Mouse (Mus musculus) embryonic facial prominence, embryonic 14.5 days (tissue): ENCODE results near the gene Chst4. TPM values are rescaled to one million over a fixed set of nuclear protein-coding genes. Genes with fewer than 3 reads are reported as not detected.

Experiments used
- ATAC-seq: fragments of 200-750 bp; cut with Nextera tagmentation; 2 replicates; pipeline ENCODE4 v1.8.0; 2017; ENCODE audit warnings: low read depth, moderate number of reproducible peaks, moderate TSS enrichment
- DNase-seq: peaks from one replicate; pipeline ENCODE4 v3.0.0-alpha.2; 2015; ENCODE audit warnings: low spot score
- H3K27ac ChIP-seq: fragments of 300-500 bp; sonication (generic); replicated peaks from 2 replicates; pipeline ENCODE4 v1.5.1; 2014; ENCODE audit warnings: low read depth, mild to moderate bottlenecking, low read length, moderate library complexity
- H3K27me3 ChIP-seq: fragments of 300-500 bp; sonication (generic); replicated peaks from 2 replicates; pipeline ENCODE4 v1.6.1; 2014; ENCODE audit warnings: low read length; ENCODE audit not compliant: control insufficient read depth, insufficient read depth
- H3K36me3 ChIP-seq: fragments of 300-500 bp; sonication (generic); 2 replicates; pipeline ENCODE4 v1.6.1; 2014; ENCODE audit warnings: low read length, mixed read lengths; ENCODE audit not compliant: control insufficient read depth, insufficient read depth
- H3K4me1 ChIP-seq: fragments of 300-500 bp; sonication (generic); 2 replicates; pipeline ENCODE4 v1.6.1; 2014; ENCODE audit warnings: antibody characterized with exemption, low read length; ENCODE audit not compliant: control insufficient read depth, insufficient read depth
- H3K4me2 ChIP-seq: fragments of 300-500 bp; sonication (generic); 2 replicates; pipeline ENCODE4 v1.6.1; 2014; ENCODE audit warnings: low read depth, mild to moderate bottlenecking, low read length, moderate library complexity, mixed read lengths
- H3K4me3 ChIP-seq: fragments of 300-500 bp; sonication (generic); 2 replicates; pipeline ENCODE4 v1.5.1; 2014; ENCODE audit warnings: low read depth, mild to moderate bottlenecking, low read length
- H3K9ac ChIP-seq: fragments of 300-500 bp; sonication (generic); 2 replicates; pipeline ENCODE4 v1.6.1; 2014; ENCODE audit warnings: low read depth, mild to moderate bottlenecking, low read length, moderate library complexity, mixed read lengths
- H3K9me3 ChIP-seq: fragments of 300-500 bp; sonication (generic); 2 replicates; pipeline ENCODE4 v1.6.1; 2016; ENCODE audit warnings: low read length; ENCODE audit not compliant: control insufficient read depth
- WGBS: fragments of 180-500 bp; shearing (Covaris S2); extraction: QIAGEN DNeasy Blood & Tissue Kit; methylation state at CpG from one replicate; pipeline ENCODE4 v1.1.7; 2014; 5-methylcytosine and 5-hydroxymethylcytosine counted together
- polyA plus RNA-seq: library from polyadenylated mRNA; unstranded; fragments of >200 nt; fragmentation: Nextera tagmentation; extraction: Ambion mirVana; gene quantifications from 2 replicates; pipeline ENCODE4 v1.2.1, GENCODE M21; 2014

The Chst4 gene
- not detected in 2 replicates for polyA plus RNA-seq

DNA sequence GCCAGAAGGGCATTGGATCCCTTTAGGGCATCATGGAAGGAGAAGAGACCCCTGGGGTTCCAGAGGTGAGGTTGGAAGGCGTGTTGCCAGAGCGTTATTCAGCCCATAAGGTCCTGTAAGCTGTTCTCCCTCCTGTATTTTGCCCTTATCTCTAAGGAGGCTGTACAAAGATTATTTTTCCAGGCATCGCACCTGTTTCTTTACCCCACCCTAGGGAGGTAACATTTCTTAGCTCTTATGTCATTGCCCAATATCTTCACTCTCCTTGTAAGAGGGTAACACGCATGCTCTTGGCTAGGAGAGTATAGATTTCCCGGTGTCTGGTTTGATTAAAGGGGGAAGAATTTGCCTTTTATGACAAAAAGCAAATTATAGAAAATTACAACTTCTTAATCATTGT is at the start of gene Chst4:
Gene Chst4 (minus strand): TSS at position 82 of the 400 bp plus-strand sequence.
- no peaks in the 10 kb centered on the region for H3K9me3 ChIP-seq
- H3K9ac ChIP-seq, result no peak within 1 kb of the TSS
- H3K36me3 ChIP-seq, result no peaks in the 10 kb centered on the region
- 67% methylated on average over 5 of the region's 5 CpGs for WGBS
- ATAC-seq, result no peak
- DNase-seq, result no peak
- H3K27me3 ChIP-seq, result no peaks in the 10 kb centered on the region
- H3K27ac ChIP-seq, result no peak within 1 kb of the TSS
- no peaks in the 10 kb centered on the region for H3K4me1 ChIP-seq
- H3K4me2 ChIP-seq, result no peak within 1 kb of the TSS
- no peak within 1 kb of the TSS for H3K4me3 ChIP-seq

DNA sequence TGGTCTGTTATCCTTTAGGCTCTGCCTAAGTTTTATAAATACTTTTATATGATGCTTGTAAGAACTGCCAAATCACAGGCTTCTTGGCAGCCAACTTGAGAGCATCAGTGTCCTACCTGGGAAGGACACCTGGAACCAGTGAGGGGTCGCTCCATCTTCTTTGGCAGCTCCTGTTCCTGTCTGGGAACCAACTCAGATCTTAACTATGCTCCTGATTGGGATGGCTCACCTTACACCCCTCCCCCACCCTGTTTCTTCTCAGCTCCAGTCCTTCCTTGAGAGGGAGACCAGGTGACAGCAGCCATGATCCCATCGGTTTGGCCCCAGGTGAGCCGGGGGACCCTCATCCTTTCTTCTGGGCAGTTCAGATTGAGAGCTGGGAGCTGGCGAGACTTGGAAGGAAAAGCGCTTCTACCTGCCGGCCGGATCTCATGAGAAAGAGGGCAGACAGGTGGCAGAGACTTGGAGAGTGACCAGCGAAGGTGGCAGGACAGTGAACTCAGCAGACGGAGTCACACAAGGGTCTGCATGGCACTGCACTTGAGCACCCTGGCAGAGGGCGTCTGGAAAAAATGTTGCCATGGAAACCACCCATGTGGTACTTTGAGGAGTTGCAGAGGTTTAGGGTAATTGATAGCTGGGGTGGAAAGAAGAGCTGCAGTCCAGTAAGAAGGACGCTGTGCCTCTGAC is 43.0 kb upstream of the Chst4 start:
- Histone ChIP-seq H3K9ac (no peak overlapping the region), H3K27me3 (no peaks in the 10 kb centered on the region), H3K36me3 (peaks cover 32% of the 10 kb centered on the region), H3K4me2 (no peak overlapping the region), H3K27ac (no peak overlapping the region), H3K4me3 (no peak overlapping the region), H3K4me1 (no peaks in the 10 kb centered on the region), H3K9me3 (no peaks in the 10 kb centered on the region)
- ATAC-seq (no peak), DNase-seq (no peak)
- whole genome bisulfite sequencing, result 75% methylated on average over 11 of the region's 11 CpGs

DNA sequence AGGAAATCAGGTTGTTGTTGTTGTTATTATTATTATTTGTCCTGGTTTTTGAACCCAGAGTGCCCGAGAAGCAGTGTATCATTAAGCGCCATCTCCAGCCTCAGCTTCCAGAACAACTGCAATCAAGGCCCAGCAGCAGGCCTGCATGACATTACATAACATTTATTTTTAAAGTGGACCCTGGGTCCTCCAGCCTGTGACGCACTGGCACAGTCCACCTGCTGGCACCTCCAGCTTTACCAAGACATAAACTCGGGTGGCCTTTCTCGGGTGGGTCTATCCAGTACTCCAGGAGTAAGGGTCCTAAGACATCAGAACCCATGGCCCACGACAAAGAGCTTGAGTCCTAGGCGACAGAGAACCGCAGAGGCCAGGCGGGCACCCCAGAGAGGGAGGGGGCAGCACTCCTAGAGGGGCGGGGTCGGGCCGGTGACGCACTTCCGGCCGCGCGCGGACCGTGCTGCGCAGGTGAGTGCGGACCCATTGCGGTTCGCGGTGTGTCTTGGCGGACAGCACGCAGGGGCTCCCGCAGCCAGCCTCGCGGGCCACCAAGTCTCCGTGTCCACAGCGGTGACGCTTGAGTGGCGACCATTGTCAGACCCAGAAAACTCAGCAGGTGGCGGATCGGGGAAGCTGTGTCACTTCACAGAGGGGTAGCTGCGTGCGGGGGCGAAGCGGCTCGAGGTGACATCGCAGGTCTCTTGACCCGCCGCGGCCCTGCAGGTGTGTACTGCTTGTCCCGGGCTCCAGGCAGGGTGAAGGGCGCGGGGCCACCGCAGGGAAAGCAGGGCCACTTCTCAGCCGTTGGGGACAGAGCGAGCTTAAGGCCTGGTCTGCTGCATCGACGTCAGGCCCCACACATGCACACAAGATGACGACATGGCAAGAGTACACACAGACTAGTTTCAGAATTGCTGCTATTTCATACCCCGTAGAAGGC is 40.0 kb upstream of the Chst4 start, which contains the start of gene Zfp612:
Gene Zfp612 (plus strand): TSS at position 465 of the 940 bp plus-strand sequence.
- WGBS, result 8% methylated on average over 41 of the region's 54 CpGs
- peaks cover 5% of the 10 kb centered on the region; the same call in 1 of the 2 replicates for H3K36me3 ChIP-seq
- H3K4me1 ChIP-seq, result no peaks in the 10 kb centered on the region
- H3K9me3 ChIP-seq, result no peaks in the 10 kb centered on the region
- ATAC-seq (peak; percentile 94), DNase-seq (peak; percentile 54)
- peak within 1 kb of the TSS; percentile 70 for H3K9ac ChIP-seq
- peak within 1 kb of the TSS; percentile 87 for H3K4me2 ChIP-seq
- H3K27me3 ChIP-seq, result no peaks in the 10 kb centered on the region
- H3K27ac ChIP-seq, result no peak within 1 kb of the TSS
- H3K4me3 ChIP-seq, result peak within 1 kb of the TSS; percentile 71

DNA sequence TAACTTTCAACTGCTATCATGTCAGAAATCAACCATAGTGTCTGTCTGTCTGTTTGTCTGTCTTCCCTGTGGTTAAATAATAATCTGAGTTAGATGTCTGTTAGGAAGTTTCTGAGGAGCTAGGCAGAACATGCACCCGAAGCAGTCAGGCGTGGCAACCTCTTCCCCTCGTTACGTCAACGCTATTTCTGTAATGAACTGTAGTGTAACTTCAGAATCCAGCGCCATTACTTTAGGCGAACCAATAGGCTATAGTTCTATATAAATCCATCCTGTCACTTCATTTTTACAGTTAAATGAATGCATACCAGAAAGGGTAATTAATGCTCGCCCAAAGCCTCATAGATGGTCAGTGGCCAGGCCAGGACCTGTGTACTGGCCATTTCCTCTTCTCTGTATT is 35.0 kb upstream of the Chst4 start:
- no peak overlapping the region for H3K9ac ChIP-seq
- ATAC-seq (no peak), DNase-seq (no peak)
- WGBS, result 76% methylated on average over 8 of the region's 8 CpGs
- H3K4me2 ChIP-seq, result no peak overlapping the region
- 0 out of 2 replicates have a peak, but pooled peaks cover 3% of the 10 kb centered on the region for H3K9me3 ChIP-seq
- H3K27ac ChIP-seq, result no peak overlapping the region
- no peaks in the 10 kb centered on the region for H3K27me3 ChIP-seq
- no peaks in the 10 kb centered on the region for H3K4me1 ChIP-seq
- H3K36me3 ChIP-seq, result no peaks in the 10 kb centered on the region
- H3K4me3 ChIP-seq, result no peak overlapping the region

DNA sequence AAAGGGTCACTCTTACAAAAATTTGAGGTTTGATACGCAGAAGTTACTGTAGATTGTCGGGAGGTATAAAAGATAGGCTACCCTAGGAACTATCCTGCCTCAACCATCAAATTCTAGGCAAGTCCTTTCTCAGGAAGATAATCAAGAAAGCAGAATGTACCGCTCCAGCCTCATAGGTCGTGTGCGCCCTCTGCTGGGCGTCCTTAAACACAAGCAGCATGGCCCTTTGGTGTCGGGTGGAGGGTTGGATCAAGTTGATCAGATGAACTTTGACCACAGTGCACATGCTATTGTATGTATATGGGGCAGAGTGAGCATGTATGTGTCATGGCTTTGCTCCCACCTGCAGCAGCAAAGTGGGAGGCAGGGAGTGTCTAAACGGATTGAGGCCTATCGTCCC is 32.1 kb upstream of the Chst4 start:
- no peak overlapping the region for H3K4me2 ChIP-seq
- H3K4me3 ChIP-seq, result no peak overlapping the region
- 14% methylated on average over 9 of the region's 9 CpGs for WGBS
- H3K4me1 ChIP-seq, result no peaks in the 10 kb centered on the region
- no peak overlapping the region for H3K9ac ChIP-seq
- H3K27me3 ChIP-seq, result no peaks in the 10 kb centered on the region
- H3K27ac ChIP-seq, result no peak overlapping the region
- DNase-seq, result peak; percentile 83
- peak; percentile 55; the same call in 1 of the 2 replicates for ATAC-seq
- H3K36me3 ChIP-seq, result no peaks in the 10 kb centered on the region
- H3K9me3 ChIP-seq, result 0 out of 2 replicates have a peak, but pooled peaks cover 3% of the 10 kb centered on the region

DNA sequence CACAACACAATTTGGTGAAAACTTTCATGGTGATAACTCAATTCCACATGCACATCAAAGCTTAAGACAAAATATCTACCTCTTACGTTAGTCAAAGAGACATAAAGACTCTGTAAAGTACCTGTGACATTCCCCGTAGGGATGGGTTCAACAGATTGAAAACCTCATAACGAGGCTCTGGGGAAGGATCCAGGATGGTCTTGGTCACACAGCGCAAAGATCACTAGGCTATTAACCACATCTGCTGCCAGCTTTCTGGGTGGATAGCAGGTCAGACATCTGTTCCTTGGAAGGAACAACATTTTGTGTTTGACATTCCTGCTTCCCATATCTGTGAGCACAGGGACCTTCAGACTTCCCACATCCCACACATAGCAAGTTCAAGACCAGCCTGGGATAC is 30.2 kb upstream of the Chst4 start:
- no peak overlapping the region for H3K9ac ChIP-seq
- 75% methylated on average over 4 of the region's 4 CpGs for WGBS
- DNase-seq, result no peak
- H3K4me3 ChIP-seq, result no peak overlapping the region
- H3K9me3 ChIP-seq, result 0 out of 2 replicates have a peak, but pooled peaks cover 3% of the 10 kb centered on the region
- no peaks in the 10 kb centered on the region for H3K4me1 ChIP-seq
- H3K27ac ChIP-seq, result no peak overlapping the region
- no peak for ATAC-seq
- H3K4me2 ChIP-seq, result no peak overlapping the region
- no peaks in the 10 kb centered on the region for H3K27me3 ChIP-seq
- no peaks in the 10 kb centered on the region for H3K36me3 ChIP-seq

DNA sequence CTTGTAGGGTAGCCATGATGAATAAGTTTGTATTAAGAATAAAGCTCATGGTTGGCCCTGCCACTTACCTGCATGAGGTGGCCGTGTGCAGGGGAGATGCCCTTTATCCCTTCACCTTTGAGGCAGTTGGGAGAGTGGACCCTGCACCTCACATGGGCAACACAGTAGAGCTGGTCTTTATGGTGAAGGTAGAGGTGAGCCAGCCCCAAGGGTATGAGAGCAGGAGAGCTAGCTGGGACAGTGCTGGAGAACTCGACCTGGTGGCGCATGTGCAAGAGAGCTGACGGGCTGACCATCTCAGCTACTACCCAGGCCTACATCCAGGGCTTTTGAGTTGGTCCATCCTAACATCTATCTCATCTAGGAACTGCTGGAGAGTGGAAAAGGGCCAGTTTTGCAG is 26.1 kb upstream of the Chst4 start:
- Histone ChIP-seq H3K4me1 (no peaks in the 10 kb centered on the region), H3K4me3 (no peak overlapping the region), H3K9me3 (no peaks in the 10 kb centered on the region; the same call in 1 of the 2 replicates), H3K27me3 (no peaks in the 10 kb centered on the region), H3K27ac (no peak overlapping the region), H3K4me2 (no peak overlapping the region), H3K9ac (no peak overlapping the region), H3K36me3 (no peaks in the 10 kb centered on the region)
- no peak for ATAC-seq
- no peak for DNase-seq
- 80% methylated on average over 4 of the region's 4 CpGs for WGBS

DNA sequence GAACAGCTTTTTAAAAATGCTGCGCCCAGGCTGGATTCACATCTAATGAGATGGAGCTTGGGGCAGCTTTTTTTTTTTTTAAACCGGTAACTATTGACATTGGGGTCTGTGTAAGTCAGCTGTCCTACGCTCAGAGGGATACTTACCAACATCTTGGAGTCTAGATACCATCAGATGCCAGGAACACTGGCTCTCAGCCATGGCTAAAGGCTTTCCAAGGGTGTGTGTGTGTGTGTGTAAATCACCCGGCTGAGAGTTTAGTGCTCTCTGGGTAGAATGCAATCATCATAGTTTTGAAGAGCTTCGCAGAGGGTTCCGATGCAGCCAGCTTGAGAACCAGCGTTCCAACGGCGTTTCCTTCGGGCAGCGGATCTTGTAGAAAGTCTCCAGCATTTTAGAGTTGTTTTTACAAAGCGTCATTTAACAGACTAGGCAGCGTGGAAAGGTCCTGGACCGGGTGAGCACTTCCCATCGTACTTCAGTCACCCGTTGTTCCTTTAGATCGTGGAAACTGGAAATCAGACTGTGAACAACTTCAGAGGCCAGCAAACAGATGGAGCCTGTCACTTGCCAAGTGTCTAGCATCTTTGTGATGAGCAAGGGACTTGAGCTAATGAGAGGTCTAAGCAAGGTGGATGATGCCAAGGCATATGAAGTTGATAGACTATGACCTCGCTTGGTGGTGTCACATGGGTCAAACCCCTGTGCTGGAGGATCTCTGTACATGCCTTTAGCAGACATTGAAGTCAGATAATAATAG is 25.2 kb upstream of the Chst4 start:
- no peak overlapping the region for H3K4me2 ChIP-seq
- H3K9ac ChIP-seq, result no peak overlapping the region
- no peak overlapping the region for H3K4me3 ChIP-seq
- DNase-seq, result no peak
- H3K9me3 ChIP-seq, result no peaks in the 10 kb centered on the region; the same call in 1 of the 2 replicates
- WGBS, result 89% methylated on average over 18 of the region's 18 CpGs
- no peaks in the 10 kb centered on the region for H3K4me1 ChIP-seq
- H3K27ac ChIP-seq, result no peak overlapping the region
- H3K36me3 ChIP-seq, result no peaks in the 10 kb centered on the region
- H3K27me3 ChIP-seq, result no peaks in the 10 kb centered on the region
- ATAC-seq, result no peak
